Mouse (Mus musculus) liver, adult 2 months (tissue): Measurements from ENCODE around the gene Mrpl11. TPM values are rescaled to one million over a fixed set of nuclear protein-coding genes. Genes with fewer than 3 reads are reported as not detected.

Experiments used
- DNase-seq: peaks from one replicate; pipeline ENCODE4 v3.0.0-alpha.2; 2011; ENCODE audit warnings: low read depth, low spot score; ENCODE audit errors: extremely low read depth
- H3K27ac ChIP-seq: fragments of 200-500 bp; replicated peaks from 2 replicates; pipeline ENCODE4 v1.5.1; 2012; ENCODE audit warnings: low read depth, mild to moderate bottlenecking, control low read depth, inconsistent platforms, low read length; ENCODE audit not compliant: insufficient read depth
- H3K27me3 ChIP-seq: fragments of 200-500 bp; 2 replicates; pipeline ENCODE4 v1.6.1; 2012; ENCODE audit warnings: mild to moderate bottlenecking, moderate library complexity, low read length, inconsistent platforms; ENCODE audit not compliant: control insufficient read depth, insufficient read depth
- H3K36me3 ChIP-seq: fragments of 200-500 bp; 2 replicates; pipeline ENCODE4 v1.6.1; 2012; ENCODE audit warnings: low read length, inconsistent platforms; ENCODE audit not compliant: control insufficient read depth, insufficient read depth
- H3K4me1 ChIP-seq: fragments of 200-500 bp; 2 replicates; pipeline ENCODE4 v1.6.1; 2011; ENCODE audit warnings: low read length; ENCODE audit not compliant: control insufficient read depth, insufficient read depth
- H3K4me3 ChIP-seq: fragments of 200-500 bp; 2 replicates; pipeline ENCODE4 v1.5.1; 2011; ENCODE audit warnings: low read depth, mild to moderate bottlenecking, control low read depth, low read length, moderate library complexity; ENCODE audit not compliant: insufficient read depth
- H3K79me2 ChIP-seq: fragments of 200-500 bp; 2 replicates; pipeline ENCODE4 v1.6.1; 2012; ENCODE audit warnings: inconsistent platforms, mild to moderate bottlenecking, low read length, moderate library complexity; ENCODE audit not compliant: control insufficient read depth, insufficient read depth
- H3K9ac ChIP-seq: fragments of 200-500 bp; 2 replicates; pipeline ENCODE4 v1.6.1; 2012; ENCODE audit warnings: low read depth, mild to moderate bottlenecking, control low read depth, inconsistent platforms, low read length
- CTCF ChIP-seq: fragments of 200-500 bp; IDR thresholded peaks from 2 replicates; pipeline ENCODE4 v1.5.1; 2011; ENCODE audit warnings: low read depth, low read length, control low read depth
- POLR2A ChIP-seq: fragments of 200-500 bp; IDR thresholded peaks from 2 replicates; pipeline ENCODE4 v1.6.1; 2011; ENCODE audit warnings: low read length, control low read depth; ENCODE audit not compliant: insufficient read depth; ENCODE audit errors: extremely low read depth
- WGBS: fragments of 180-500 bp; shearing (Covaris S2); methylation state at CpG from one replicate; pipeline ENCODE4 v1.1.7; 2018; 5-methylcytosine and 5-hydroxymethylcytosine counted together
- polyA plus RNA-seq: library from polyadenylated mRNA; depleted of rRNA; stranded (reverse); fragments of >200 nt; gene quantifications from 2 replicates; pipeline ENCODE4 v1.2.3, GENCODE M21; 2012; rRNA removed
- total RNA-seq: library from RNA; depleted of rRNA; stranded (reverse); fragments of >200 nt; gene quantifications from 2 replicates; pipeline ENCODE4 v1.2.3, GENCODE M21; 2014; rRNA removed

The Mrpl11 gene
- total and polyA plus RNA-seq, 2 experiments = 27.6 to 40.0 TPM

- Histone ChIP-seq H3K36me3 (no peaks in the 10 kb centered on the region), H3K9ac (no peak overlapping the region), H3K27ac (no peak overlapping the region), H3K79me2 (no peaks in the 10 kb centered on the region), H3K4me1 (no peaks in the 10 kb centered on the region), H3K4me3 (no peak overlapping the region), H3K27me3 (no peaks in the 10 kb centered on the region)
- TF ChIP-seq POLR2A (no peak), CTCF (no peak)
- DNase-seq = no peak
- WGBS = 36% methylated on average over 10 of the region's 10 CpGs
Observed at GRCm38 (mm10) chr19:5016221-5016742, 54.3 kb downstream of the Mrpl11 start.

Other genes with a start within 250 kb of the Mrpl11 start
- 19.9 and 20.3 TPM in 2 replicates for gene Rbm4b, start 205.7 kb upstream of the Mrpl11 start, total RNA-seq
- gene Rbm4b, start 205.7 kb upstream of the Mrpl11 start, polyA plus RNA-seq = 6.8 and 7.9 TPM in 2 replicates
- gene Rbm4, start 168.2 kb upstream of the Mrpl11 start, total RNA-seq = 58.4 and 67.7 TPM in 2 replicates
- gene Rbm4, start 168.2 kb upstream of the Mrpl11 start, polyA plus RNA-seq = 25.7 and 32.8 TPM in 2 replicates
- 4.8 and 9.9 TPM in 2 replicates for gene Gm21992, start 150.5 kb upstream of the Mrpl11 start, total RNA-seq
- gene Gm21992, start 150.5 kb upstream of the Mrpl11 start, polyA plus RNA-seq = 22.3 and 23.6 TPM in 2 replicates
- gene Rbm14, start 150.5 kb upstream of the Mrpl11 start, total RNA-seq = 9.0 and 12.6 TPM in 2 replicates
- 18.4 and 26.1 TPM in 2 replicates for gene Rbm14, start 150.5 kb upstream of the Mrpl11 start, polyA plus RNA-seq
- gene Ccs, start 122.8 kb upstream of the Mrpl11 start, total RNA-seq = 146 and 174 TPM in 2 replicates
- gene Ccs, start 122.8 kb upstream of the Mrpl11 start, polyA plus RNA-seq = 245 and 254 TPM in 2 replicates
- gene Ccdc87, start 122.8 kb upstream of the Mrpl11 start, total RNA-seq = not detected in 2 replicates
- gene Ccdc87, start 122.8 kb upstream of the Mrpl11 start, polyA plus RNA-seq = not detected in 2 replicates
- 44.1 and 55.0 TPM in 2 replicates for gene Ctsf, start 107.0 kb upstream of the Mrpl11 start, total RNA-seq
- gene Ctsf, start 107.0 kb upstream of the Mrpl11 start, polyA plus RNA-seq = 69.4 and 88.9 TPM in 2 replicates
- gene Actn3, start 84.2 kb upstream of the Mrpl11 start, total RNA-seq = 1.1 TPM in 1 of 2 replicates, not detected in the other
- gene Actn3, start 84.2 kb upstream of the Mrpl11 start, polyA plus RNA-seq = 0.11 TPM in 1 of 2 replicates, not detected in the other
- 2.5 and 3.4 TPM in 2 replicates for gene Zdhhc24, start 83.5 kb upstream of the Mrpl11 start, total RNA-seq
- gene Zdhhc24, start 83.5 kb upstream of the Mrpl11 start, polyA plus RNA-seq = 4.8 and 7.7 TPM in 2 replicates
- gene Bbs1, start 55.5 kb upstream of the Mrpl11 start, total RNA-seq = 0.65 and 0.87 TPM in 2 replicates
- gene Bbs1, start 55.5 kb upstream of the Mrpl11 start, polyA plus RNA-seq = 0.73 and 0.95 TPM in 2 replicates
- gene Dpp3, start 33.9 kb upstream of the Mrpl11 start, total RNA-seq = 52.1 and 69.7 TPM in 2 replicates
- 121 and 122 TPM in 2 replicates for gene Dpp3, start 33.9 kb upstream of the Mrpl11 start, polyA plus RNA-seq
- 1.0 and 3.4 TPM in 2 replicates for gene Peli3, start 19.0 kb upstream of the Mrpl11 start, total RNA-seq
- gene Peli3, start 19.0 kb upstream of the Mrpl11 start, polyA plus RNA-seq = 1.4 and 2.6 TPM in 2 replicates
- gene Npas4, start 28.2 kb downstream of the Mrpl11 start, total RNA-seq = not detected in 2 replicates
- not detected in 2 replicates for gene Npas4, start 28.2 kb downstream of the Mrpl11 start, polyA plus RNA-seq
- gene Slc29a2, start 61.7 kb downstream of the Mrpl11 start, total RNA-seq = 0.28 and 0.34 TPM in 2 replicates
- 1.7 and 2.3 TPM in 2 replicates for gene Slc29a2, start 61.7 kb downstream of the Mrpl11 start, polyA plus RNA-seq
- 11.8 and 13.2 TPM in 2 replicates for gene B4gat1, start 76.7 kb downstream of the Mrpl11 start, total RNA-seq
- 20.1 and 20.4 TPM in 2 replicates for gene B4gat1, start 76.7 kb downstream of the Mrpl11 start, polyA plus RNA-seq
- gene AC124502.3, start 76.7 kb downstream of the Mrpl11 start, total RNA-seq = 2.1 and 3.7 TPM in 2 replicates
- gene AC124502.3, start 76.7 kb downstream of the Mrpl11 start, polyA plus RNA-seq = 0.07 and 0.09 TPM in 2 replicates
- 13.2 and 13.8 TPM in 2 replicates for gene Brms1, start 79.2 kb downstream of the Mrpl11 start, total RNA-seq
- gene Brms1, start 79.2 kb downstream of the Mrpl11 start, polyA plus RNA-seq = 22.6 TPM in 2 replicates
- gene Rin1, start 88.3 kb downstream of the Mrpl11 start, total RNA-seq = 0.09 and 0.20 TPM in 2 replicates
- gene Rin1, start 88.3 kb downstream of the Mrpl11 start, polyA plus RNA-seq = 0.40 and 0.78 TPM in 2 replicates
- 0.18 and 0.54 TPM in 2 replicates for gene Cd248, start 105.9 kb downstream of the Mrpl11 start, total RNA-seq
- gene Cd248, start 105.9 kb downstream of the Mrpl11 start, polyA plus RNA-seq = 0.57 and 0.98 TPM in 2 replicates
- gene Tmem151a, start 123.4 kb downstream of the Mrpl11 start, total RNA-seq = under 0.01 TPM in 2 replicates
- gene Tmem151a, start 123.4 kb downstream of the Mrpl11 start, polyA plus RNA-seq = 0.24 and 0.26 TPM in 2 replicates
- 79.3 and 85.7 TPM in 2 replicates for gene Yif1a, start 126.4 kb downstream of the Mrpl11 start, total RNA-seq
- gene Yif1a, start 126.4 kb downstream of the Mrpl11 start, polyA plus RNA-seq = 188 and 215 TPM in 2 replicates
- not detected in 2 replicates for gene Cnih2, start 136.4 kb downstream of the Mrpl11 start, total RNA-seq
- 0.12 and 0.19 TPM in 2 replicates for gene Cnih2, start 136.4 kb downstream of the Mrpl11 start, polyA plus RNA-seq
- 82.1 and 98.7 TPM in 2 replicates for gene Rab1b, start 144.9 kb downstream of the Mrpl11 start, total RNA-seq
- 165 and 169 TPM in 2 replicates for gene Rab1b, start 144.9 kb downstream of the Mrpl11 start, polyA plus RNA-seq
- gene Klc2, start 156.4 kb downstream of the Mrpl11 start, total RNA-seq = 2.4 and 4.6 TPM in 2 replicates
- gene Klc2, start 156.4 kb downstream of the Mrpl11 start, polyA plus RNA-seq = 8.7 and 12.3 TPM in 2 replicates